Mouse (Mus musculus) yolk sac, embryonic 10.5 days (tissue): Measurements from ENCODE around the gene Crnkl1.

ENCODE experiments used
- DNase-seq: peaks from one replicate; pipeline ENCODE4 v3.0.0-alpha.2; 2017; ENCODE audit warnings: low spot score

Crnkl1 gene

GRCm38 (mm10) chr2:145874879-145875482 is 59.8 kb downstream of the Crnkl1 start:
- DNase-seq: no peak

GRCm38 (mm10) chr2:145873953-145874352 is 60.9 kb downstream of the Crnkl1 start:
- DNase-seq: no peak

GRCm38 (mm10) chr2:145872099-145872498 is 62.7 kb downstream of the Crnkl1 start:
- no peak for DNase-seq

GRCm38 (mm10) chr2:145871308-145871707 is 63.5 kb downstream of the Crnkl1 start:
- DNase-seq: no peak
